Mouse (Mus musculus) liver, embryonic 12.5 days (tissue): ENCODE measurements around the gene Tjp1. TPM values are rescaled to one million over a fixed set of nuclear protein-coding genes. Genes with fewer than 3 reads are reported as not detected.

Source experiments
- ATAC-seq: fragments of 200-750 bp; cut with Nextera tagmentation; 2 replicates; pipeline ENCODE4 v1.8.0; 2017; ENCODE audit warnings: moderate number of reproducible peaks, mild to moderate bottlenecking, moderate library complexity
- H3K27ac ChIP-seq: fragments of 300-500 bp; sonication (generic); 2 replicates; pipeline ENCODE4 v1.5.1; 2016; ENCODE audit warnings: mild to moderate bottlenecking
- H3K27me3 ChIP-seq: fragments of 300-500 bp; sonication (generic); replicated peaks from 2 replicates; pipeline ENCODE4 v1.6.1; 2016; ENCODE audit warnings: mild to moderate bottlenecking, moderate library complexity
- H3K36me3 ChIP-seq: fragments of 300-500 bp; sonication (generic); 2 replicates; pipeline ENCODE4 v1.6.1; 2016; ENCODE audit warnings: mild to moderate bottlenecking, moderate library complexity
- H3K4me1 ChIP-seq: fragments of 300-500 bp; sonication (generic); 2 replicates; pipeline ENCODE4 v1.6.1; 2016
- H3K4me2 ChIP-seq: fragments of 300-500 bp; sonication (generic); 2 replicates; pipeline ENCODE4 v1.6.1; 2016; ENCODE audit warnings: mild to moderate bottlenecking, moderate library complexity
- H3K4me3 ChIP-seq: fragments of 300-500 bp; sonication (generic); 2 replicates; pipeline ENCODE4 v1.5.1; 2016; ENCODE audit warnings: mild to moderate bottlenecking, moderate library complexity
- H3K9ac ChIP-seq: fragments of 300-500 bp; sonication (generic); 2 replicates; pipeline ENCODE4 v1.6.1; 2016; ENCODE audit warnings: mild to moderate bottlenecking, moderate library complexity
- H3K9me3 ChIP-seq: fragments of 300-500 bp; sonication (generic); replicated peaks from 2 replicates; pipeline ENCODE4 v1.6.1; 2016; ENCODE audit warnings: mild to moderate bottlenecking, moderate library complexity
- WGBS: fragments of 180-500 bp; shearing (Covaris S2); methylation state at CpG from one replicate; pipeline ENCODE4 v1.1.7; 2016; ENCODE audit not compliant: insufficient replicate concordance; 5-methylcytosine and 5-hydroxymethylcytosine counted together
- polyA plus RNA-seq: library from polyadenylated mRNA; unstranded; fragments of >200 nt; fragmentation: Nextera tagmentation; extraction: Ambion mirVana; gene quantifications from 2 replicates; pipeline ENCODE4 v1.2.1, GENCODE M21; 2016

Gene Tjp1
- polyA plus RNA-seq, result 7.0 and 7.9 TPM in 2 replicates

DNA sequence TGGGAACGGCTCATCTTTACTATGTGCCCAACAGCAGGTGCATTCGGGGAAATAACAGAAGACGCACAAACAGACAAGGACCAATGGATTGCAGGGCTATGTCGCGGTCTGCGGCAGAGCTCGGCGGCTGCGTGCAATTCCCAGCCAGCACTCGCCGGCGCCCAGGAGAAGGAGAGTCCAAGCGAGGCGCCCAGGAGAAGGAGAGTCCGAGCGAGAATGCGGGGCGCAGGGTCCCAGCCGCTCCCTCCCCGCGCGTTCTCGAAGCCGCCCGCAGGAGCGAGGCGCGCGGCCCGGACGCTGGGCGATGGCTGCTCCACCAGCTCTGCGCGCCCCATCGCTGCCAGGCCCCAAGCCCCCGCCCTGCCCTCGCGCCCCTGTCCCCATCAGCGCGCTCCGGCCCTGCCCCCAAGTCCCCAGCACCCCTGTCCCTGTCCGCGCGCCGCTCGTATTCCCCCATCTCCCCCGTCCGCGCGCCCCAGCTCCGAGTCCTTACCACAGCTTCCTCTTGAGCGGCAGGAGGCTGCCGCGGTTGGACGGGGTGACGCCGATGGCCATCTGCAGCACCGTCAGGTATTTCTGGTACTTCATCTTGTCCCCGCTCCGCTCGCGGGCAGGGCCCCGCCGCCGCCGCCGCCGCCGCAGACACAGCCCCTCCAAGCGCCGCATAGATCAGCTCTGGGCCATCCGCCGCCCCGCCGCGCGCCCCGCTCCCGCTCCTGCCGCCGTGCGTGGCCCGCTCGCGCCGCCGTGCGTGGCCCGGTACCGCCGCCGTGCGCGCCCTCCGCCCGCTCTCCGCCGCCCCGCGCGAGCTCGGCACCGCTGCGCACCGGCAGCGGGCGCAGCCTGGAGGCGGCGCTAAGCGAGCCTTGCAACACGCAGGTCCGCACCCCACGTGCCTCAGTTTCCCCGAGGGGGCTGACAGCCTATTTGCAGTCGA, at the start of gene Tjp1:
Gene Tjp1 (minus strand): TSS at position 711 of the 937 bp plus-strand sequence.
- Histone ChIP-seq H3K27me3 (peaks cover 69% of the 10 kb centered on the region), H3K4me2 (peak within 1 kb of the TSS; percentile 71), H3K4me1 (0 out of 2 replicates have a peak, but pooled peaks cover 8% of the 10 kb centered on the region), H3K4me3 (peak within 1 kb of the TSS; percentile 48), H3K36me3 (no peaks in the 10 kb centered on the region), H3K27ac (no peak within 1 kb of the TSS), H3K9me3 (no peaks in the 10 kb centered on the region), H3K9ac (no peak within 1 kb of the TSS)
- 2% methylated on average over 114 of the region's 115 CpGs for WGBS
- no peak for ATAC-seq

DNA sequence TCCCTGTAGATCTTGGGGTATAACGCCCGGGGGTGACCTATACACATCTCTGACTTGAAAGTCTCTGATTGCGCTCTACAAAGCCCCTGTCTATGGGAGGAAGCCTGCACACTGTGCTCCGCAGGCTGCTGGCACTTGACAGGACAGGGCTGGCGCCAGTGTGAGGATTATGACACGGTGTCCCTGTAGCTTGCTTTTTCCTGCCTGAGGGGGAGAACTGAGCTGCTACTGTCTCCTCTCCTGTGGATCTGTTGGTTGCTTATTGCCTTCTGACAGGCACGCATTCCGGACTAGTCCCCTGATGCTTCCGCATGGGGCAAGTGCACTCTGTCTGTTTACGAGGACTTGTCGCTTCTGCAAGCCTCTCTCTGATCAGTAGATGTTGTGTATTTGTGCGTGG, 49.5 kb upstream of the Tjp1 start:
- Histone ChIP-seq H3K27me3 (no peaks in the 10 kb centered on the region), H3K36me3 (no peaks in the 10 kb centered on the region), H3K27ac (no peak overlapping the region), H3K9ac (no peak overlapping the region), H3K4me3 (no peak overlapping the region), H3K9me3 (no peaks in the 10 kb centered on the region), H3K4me2 (no peak overlapping the region), H3K4me1 (no peaks in the 10 kb centered on the region)
- ATAC-seq, result no peak
- 71% methylated on average over 12 of the region's 12 CpGs for WGBS

DNA sequence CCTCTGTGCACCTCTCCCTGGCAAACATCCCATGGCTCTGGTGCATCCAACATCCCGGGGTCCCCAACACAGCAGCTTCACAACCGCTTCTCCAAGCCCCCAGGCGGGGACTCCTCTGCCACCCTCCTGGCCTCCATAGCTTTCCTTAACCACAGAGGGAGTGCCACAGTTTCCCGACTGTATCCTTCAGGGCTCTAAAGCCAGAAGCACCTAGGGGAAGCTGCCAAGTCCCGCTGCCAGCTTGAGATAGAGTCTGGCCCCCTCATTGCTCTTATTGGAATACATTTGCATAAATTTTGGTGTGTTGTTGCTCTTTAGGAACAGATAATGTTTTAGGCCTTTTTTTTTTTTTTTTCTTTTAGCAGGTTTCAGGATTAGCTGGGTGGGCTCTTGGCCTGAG, 45.1 kb upstream of the Tjp1 start:
- H3K4me3 ChIP-seq, result no peak overlapping the region
- no peaks in the 10 kb centered on the region for H3K27me3 ChIP-seq
- ATAC-seq, result no peak
- H3K4me2 ChIP-seq, result no peak overlapping the region
- WGBS, result 51% methylated on average over 5 of the region's 5 CpGs
- no peak overlapping the region for H3K9ac ChIP-seq
- H3K36me3 ChIP-seq, result no peaks in the 10 kb centered on the region
- no peaks in the 10 kb centered on the region for H3K9me3 ChIP-seq
- H3K4me1 ChIP-seq, result no peaks in the 10 kb centered on the region
- H3K27ac ChIP-seq, result no peak overlapping the region

DNA sequence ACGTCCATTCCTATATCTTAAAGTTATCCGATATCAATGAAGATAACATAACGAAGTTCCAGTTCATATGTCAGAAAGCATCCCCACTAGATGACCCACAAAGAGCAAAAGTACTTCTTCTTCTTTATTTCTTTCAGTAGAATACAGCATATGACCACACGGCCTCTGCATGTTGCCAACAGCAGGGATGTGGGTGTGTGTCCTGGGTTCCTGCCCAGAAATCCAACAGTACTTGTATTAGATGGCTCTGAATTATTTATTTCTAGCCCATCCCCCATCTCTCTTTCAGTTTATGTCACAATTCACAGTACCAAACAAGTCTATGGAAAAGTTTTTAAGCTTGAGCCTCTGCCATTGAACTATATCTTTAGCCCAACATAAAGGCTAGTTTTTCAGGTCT, 43.1 kb upstream of the Tjp1 start:
- Histone ChIP-seq H3K27ac (no peak overlapping the region), H3K27me3 (no peaks in the 10 kb centered on the region), H3K4me3 (no peak overlapping the region), H3K4me1 (no peaks in the 10 kb centered on the region), H3K36me3 (no peaks in the 10 kb centered on the region), H3K4me2 (no peak overlapping the region), H3K9me3 (no peaks in the 10 kb centered on the region), H3K9ac (no peak overlapping the region)
- no peak for ATAC-seq
- 55% methylated on average over 4 of the region's 4 CpGs for whole genome bisulfite sequencing

DNA sequence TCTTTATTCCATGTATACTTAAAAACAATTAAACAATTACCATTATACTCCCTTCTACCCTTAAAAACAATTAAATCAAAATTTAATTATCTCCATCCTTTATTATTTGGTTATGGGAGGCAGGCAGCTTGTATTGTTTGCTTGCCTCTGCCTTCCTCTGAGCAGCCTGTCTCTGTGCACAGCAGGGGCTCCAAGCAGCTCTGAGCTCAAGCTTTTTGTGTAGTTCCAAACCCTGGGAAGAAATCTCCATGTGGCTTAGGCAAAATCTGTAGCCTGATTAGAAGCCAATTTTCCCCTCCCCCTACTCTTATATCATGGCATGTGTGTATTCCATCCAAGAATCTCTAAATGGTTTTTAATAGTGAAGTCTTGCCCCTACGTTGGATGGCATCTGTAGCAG, 28.4 kb upstream of the Tjp1 start:
- H3K27me3 ChIP-seq, result no peaks in the 10 kb centered on the region
- WGBS, result 32% methylated on average over 1 of the region's 1 CpGs
- H3K4me2 ChIP-seq, result no peak overlapping the region
- no peaks in the 10 kb centered on the region for H3K9me3 ChIP-seq
- H3K4me3 ChIP-seq, result no peak overlapping the region
- H3K9ac ChIP-seq, result no peak overlapping the region
- H3K27ac ChIP-seq, result no peak overlapping the region
- no peak for ATAC-seq
- H3K36me3 ChIP-seq, result no peaks in the 10 kb centered on the region
- no peaks in the 10 kb centered on the region for H3K4me1 ChIP-seq

DNA sequence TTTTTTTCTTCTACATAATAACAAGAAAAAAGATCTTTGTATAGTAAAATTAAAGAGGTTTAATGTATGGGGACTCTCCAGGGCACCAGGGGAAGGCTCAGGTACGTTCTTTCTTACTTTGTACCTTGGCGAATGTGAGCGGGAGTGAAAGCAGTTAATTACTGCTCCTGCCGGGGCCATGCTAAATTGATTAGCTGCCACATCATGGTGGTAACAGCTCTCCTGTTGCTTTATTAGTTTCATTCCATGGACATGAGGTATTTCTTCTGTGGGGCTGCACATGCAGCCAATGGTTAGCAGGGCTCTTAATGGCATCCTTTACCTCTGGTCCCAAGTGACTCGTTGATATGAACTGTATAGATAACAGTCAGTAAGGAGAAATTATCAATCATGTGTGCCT, 18.2 kb upstream of the Tjp1 start:
- no peak overlapping the region for H3K9ac ChIP-seq
- H3K4me2 ChIP-seq, result no peak overlapping the region
- H3K36me3 ChIP-seq, result no peaks in the 10 kb centered on the region
- no peak overlapping the region for H3K27ac ChIP-seq
- H3K27me3 ChIP-seq, result no peaks in the 10 kb centered on the region
- H3K4me1 ChIP-seq, result no peaks in the 10 kb centered on the region
- ATAC-seq, result no peak
- H3K4me3 ChIP-seq, result no peak overlapping the region
- H3K9me3 ChIP-seq, result no peaks in the 10 kb centered on the region
- WGBS, result 39% methylated on average over 5 of the region's 5 CpGs

DNA sequence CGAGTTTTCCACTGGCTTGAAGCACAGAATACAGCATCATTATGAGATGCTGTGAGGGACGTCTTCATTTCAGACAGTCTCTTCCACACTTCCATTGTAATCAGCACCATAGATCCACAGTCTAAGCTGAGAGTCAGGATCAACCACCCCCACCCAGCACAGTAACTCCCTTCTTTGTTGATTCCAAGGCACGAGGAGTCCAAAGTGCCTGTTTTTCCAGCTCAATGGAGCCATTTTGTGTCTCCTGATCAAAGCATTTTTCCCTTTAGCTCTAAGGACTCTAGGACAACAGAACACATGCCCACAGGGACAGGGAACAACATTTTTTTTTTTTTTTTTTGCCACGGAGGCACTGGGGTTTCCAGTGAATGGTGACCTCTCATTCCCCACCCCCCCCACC, 5.1 kb upstream of the Tjp1 start:
- H3K36me3 ChIP-seq, result no peaks in the 10 kb centered on the region
- ATAC-seq, result no peak
- 58% methylated on average over 4 of the region's 4 CpGs for WGBS
- no peak overlapping the region for H3K27ac ChIP-seq
- 0 out of 2 replicates have a peak, but pooled peaks cover 1% of the 10 kb centered on the region for H3K4me1 ChIP-seq
- 0 out of 2 replicates have a peak, but pooled peaks cover 5% of the 10 kb centered on the region for H3K9me3 ChIP-seq
- no peak overlapping the region for H3K9ac ChIP-seq
- no peak overlapping the region for H3K4me3 ChIP-seq
- no peak overlapping the region for H3K4me2 ChIP-seq
- H3K27me3 ChIP-seq, result peaks cover 23% of the 10 kb centered on the region

DNA sequence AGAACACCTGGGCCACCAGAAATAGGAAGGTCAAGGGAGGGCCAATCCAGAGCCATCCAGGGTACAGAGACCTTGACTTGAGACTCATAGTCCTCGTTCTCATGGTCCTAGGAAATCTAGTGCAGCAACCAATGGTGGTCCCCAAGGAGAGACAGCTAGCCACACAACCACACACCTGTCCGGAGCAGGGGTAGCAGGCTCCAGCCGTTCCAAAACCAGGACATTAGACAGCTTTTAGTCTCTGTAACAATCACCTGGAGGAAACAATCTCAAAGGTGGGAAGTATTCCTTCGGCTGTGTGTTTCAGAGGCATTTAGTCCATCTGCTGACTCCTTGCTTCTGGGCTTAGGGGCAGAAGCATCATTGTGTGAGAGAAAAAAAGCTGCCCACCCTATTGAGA, 4.5 kb downstream of the Tjp1 start:
- Histone ChIP-seq H3K36me3 (no peaks in the 10 kb centered on the region), H3K4me3 (no peak overlapping the region), H3K9me3 (no peaks in the 10 kb centered on the region), H3K4me1 (0 out of 2 replicates have a peak, but pooled peaks cover 8% of the 10 kb centered on the region), H3K27me3 (peaks cover 50% of the 10 kb centered on the region), H3K9ac (no peak overlapping the region), H3K27ac (no peak overlapping the region), H3K4me2 (no peak overlapping the region)
- ATAC-seq, result no peak
- 65% methylated on average over 4 of the region's 4 CpGs for WGBS

DNA sequence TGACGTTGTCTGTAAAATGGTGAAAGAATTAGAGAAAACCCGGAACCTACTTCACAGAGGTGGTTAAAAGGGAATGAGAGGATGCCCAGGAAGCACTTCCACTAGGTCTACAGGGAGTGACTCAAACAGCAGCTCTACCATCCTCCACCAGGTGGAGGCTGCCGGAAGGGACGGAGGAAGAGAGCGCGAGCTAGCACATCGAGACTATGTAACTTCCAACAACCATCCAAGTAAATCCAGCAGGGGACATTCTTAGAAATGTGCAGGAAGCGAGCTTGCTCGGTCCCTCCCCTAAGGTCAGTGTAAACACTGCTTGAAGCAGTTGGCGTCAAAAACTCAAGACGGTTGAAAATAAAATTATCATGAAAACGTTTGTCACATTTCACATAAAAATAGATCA, 5.1 kb downstream of the Tjp1 start:
- Histone ChIP-seq H3K36me3 (no peaks in the 10 kb centered on the region), H3K4me3 (no peak overlapping the region), H3K9me3 (no peaks in the 10 kb centered on the region), H3K4me1 (0 out of 2 replicates have a peak, but pooled peaks cover 5% of the 10 kb centered on the region), H3K27me3 (peaks cover 44% of the 10 kb centered on the region), H3K27ac (no peak overlapping the region), H3K9ac (no peak overlapping the region), H3K4me2 (no peak overlapping the region)
- 54% methylated on average over 12 of the region's 12 CpGs for WGBS
- ATAC-seq, result no peak

DNA sequence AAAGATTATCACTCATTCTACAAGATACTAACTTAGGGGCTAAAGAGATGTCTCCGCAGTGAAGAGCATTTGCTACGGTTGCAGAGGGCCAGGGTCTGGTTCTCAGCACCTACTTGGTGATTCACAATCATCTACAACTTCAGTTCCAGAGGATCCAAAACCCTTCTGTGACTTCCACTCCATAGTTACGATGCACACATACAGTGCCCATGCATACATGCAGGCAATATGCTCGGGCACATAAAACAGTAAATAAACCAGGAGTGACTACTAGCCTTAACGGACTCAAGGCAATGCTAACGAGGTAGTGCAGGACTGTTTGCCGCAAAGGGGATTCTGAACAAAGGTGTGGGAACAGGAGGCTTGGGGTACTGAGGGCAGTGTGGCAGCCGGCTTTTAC, 7.0 kb downstream of the Tjp1 start:
- WGBS, result 69% methylated on average over 8 of the region's 8 CpGs

DNA sequence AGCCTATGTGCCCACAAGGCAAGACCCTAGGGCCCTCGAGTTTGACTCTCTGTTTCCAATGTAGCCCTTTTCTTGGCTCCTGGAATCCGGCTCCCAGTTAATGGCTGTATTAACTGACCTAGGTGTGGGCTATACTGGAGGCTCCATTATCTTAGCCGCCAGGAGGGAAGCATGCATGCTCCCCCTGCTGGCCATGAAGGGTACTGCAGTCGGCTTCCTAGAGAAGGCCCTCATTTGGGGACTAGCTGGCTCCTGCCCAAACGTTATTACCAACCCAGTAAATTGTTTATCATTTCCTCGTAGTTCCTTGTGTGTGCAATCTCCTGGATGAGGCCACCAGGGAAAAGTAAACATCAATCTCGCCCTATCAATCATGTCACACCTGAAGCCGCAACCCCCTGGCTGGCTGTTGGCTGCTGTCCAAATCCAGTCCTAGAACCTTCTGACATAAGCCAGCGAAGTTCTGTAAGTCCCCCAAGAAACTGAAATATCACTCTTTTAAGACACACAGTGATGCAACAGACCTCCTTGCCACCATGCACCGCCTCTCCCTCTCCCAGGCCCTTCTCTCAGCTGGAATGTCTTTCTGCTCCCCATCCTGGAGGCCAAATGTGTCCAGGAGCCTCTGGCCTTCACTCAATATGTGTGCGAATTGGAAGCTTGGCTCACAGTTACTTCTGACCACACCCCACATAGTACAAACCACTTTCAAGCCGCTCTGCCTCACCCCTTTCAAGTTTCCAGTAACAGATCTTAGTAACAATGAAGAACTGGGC, 7.6 kb downstream of the Tjp1 start:
- no peaks in the 10 kb centered on the region for H3K4me1 ChIP-seq
- H3K9me3 ChIP-seq, result no peaks in the 10 kb centered on the region
- no peak overlapping the region for H3K4me2 ChIP-seq
- H3K36me3 ChIP-seq, result no peaks in the 10 kb centered on the region
- H3K27ac ChIP-seq, result no peak overlapping the region
- H3K9ac ChIP-seq, result no peak overlapping the region
- ATAC-seq, result no peak
- H3K4me3 ChIP-seq, result no peak overlapping the region
- H3K27me3 ChIP-seq, result peaks cover 20% of the 10 kb centered on the region
- 30% methylated on average over 12 of the region's 12 CpGs for WGBS

More for the DNA sequence above, 7.0 kb downstream of the Tjp1 start:
- H3K27ac ChIP-seq, result no peak overlapping the region
- H3K4me1 ChIP-seq, result no peaks in the 10 kb centered on the region
- H3K4me2 ChIP-seq, result no peak overlapping the region
- no peak for ATAC-seq
- no peaks in the 10 kb centered on the region for H3K36me3 ChIP-seq
- H3K9me3 ChIP-seq, result no peaks in the 10 kb centered on the region
- no peak overlapping the region for H3K4me3 ChIP-seq
- peaks cover 26% of the 10 kb centered on the region for H3K27me3 ChIP-seq
- no peak overlapping the region for H3K9ac ChIP-seq

DNA sequence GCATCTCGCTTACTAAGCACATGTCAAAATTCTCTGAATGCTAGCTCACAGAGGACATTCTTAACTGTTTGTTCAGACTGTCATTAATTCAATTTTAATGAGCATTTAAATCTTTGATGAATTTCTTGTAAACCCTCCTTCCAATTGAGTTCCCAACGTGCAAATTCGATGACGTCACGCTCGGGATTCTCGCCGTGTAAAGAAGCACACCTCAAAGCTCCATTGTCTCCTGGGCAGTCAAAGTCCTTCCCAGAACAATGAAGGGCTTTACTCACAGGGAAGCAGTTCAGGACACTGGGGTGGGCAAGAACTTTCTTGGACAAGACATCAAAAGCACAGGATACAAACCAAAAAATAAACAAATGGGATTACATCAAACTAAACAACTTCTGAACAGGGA, 10.7 kb downstream of the Tjp1 start:
- Histone ChIP-seq H3K4me1 (no peaks in the 10 kb centered on the region), H3K36me3 (no peaks in the 10 kb centered on the region), H3K9me3 (no peaks in the 10 kb centered on the region), H3K4me2 (no peak overlapping the region), H3K9ac (no peak overlapping the region), H3K4me3 (no peak overlapping the region), H3K27me3 (no peaks in the 10 kb centered on the region; the same call in 1 of the 2 replicates), H3K27ac (no peak overlapping the region)
- 65% methylated on average over 8 of the region's 8 CpGs for WGBS
- ATAC-seq, result no peak
